Mouse (Mus musculus): ENCODE measurements around the gene BC053393.

GRCm38 (mm10) chr11:46530149-46530548, 41.2 kb upstream of the BC053393 start:
- no peak for TF ChIP-seq CTCF (IDR thresholded peaks at IDR 0.05; ENCODE audit: insufficient read depth, low read depth, low read length)
- no peak for TF ChIP-seq POLR2A (IDR thresholded peaks at IDR 0.05; ENCODE audit: insufficient read depth, low read depth, low read length)
